Mouse (Mus musculus) liver, embryonic 11.5 days (tissue): Measurements from ENCODE around the gene Zfp771. TPM values are rescaled to one million over a fixed set of nuclear protein-coding genes. Genes with fewer than 3 reads are reported as not detected.

ENCODE experiments used
- ATAC-seq: fragments of 200-750 bp; cut with Nextera tagmentation; replicated peaks from 2 replicates; pipeline ENCODE4 v1.8.0; 2017; ENCODE audit warnings: moderate number of reproducible peaks, mild to moderate bottlenecking, moderate TSS enrichment, moderate library complexity; ENCODE audit not compliant: low FRiP score
- DNase-seq: peaks from one replicate; pipeline ENCODE4 v3.0.0-alpha.2; 2017; ENCODE audit warnings: low spot score
- H3K27ac ChIP-seq: fragments of 300-500 bp; sonication (generic); 2 replicates; pipeline ENCODE4 v1.5.1; 2014; ENCODE audit warnings: mild to moderate bottlenecking, low read depth, low read length, control low read depth
- H3K27me3 ChIP-seq: fragments of 300-500 bp; sonication (generic); replicated peaks from 2 replicates; pipeline ENCODE4 v1.6.1; 2014; ENCODE audit warnings: low read length, mixed read lengths; ENCODE audit not compliant: control insufficient read depth, insufficient read depth
- H3K36me3 ChIP-seq: fragments of 300-500 bp; sonication (generic); 2 replicates; pipeline ENCODE4 v1.6.1; 2014; ENCODE audit warnings: mild to moderate bottlenecking, low read length, moderate library complexity, mixed read lengths; ENCODE audit not compliant: control insufficient read depth, insufficient read depth
- H3K4me1 ChIP-seq: fragments of 300-500 bp; sonication (generic); replicated peaks from 2 replicates; pipeline ENCODE4 v1.6.1; 2014; ENCODE audit warnings: low read length, mixed read lengths; ENCODE audit not compliant: control insufficient read depth, insufficient read depth
- H3K4me2 ChIP-seq: fragments of 300-500 bp; sonication (generic); 2 replicates; pipeline ENCODE4 v1.6.1; 2014; ENCODE audit warnings: mild to moderate bottlenecking, control low read depth, moderate library complexity
- H3K4me3 ChIP-seq: fragments of 300-500 bp; sonication (generic); 2 replicates; pipeline ENCODE4 v1.5.1; 2014; ENCODE audit warnings: low read depth, low read length, control low read depth
- H3K9ac ChIP-seq: fragments of 300-500 bp; sonication (generic); 2 replicates; pipeline ENCODE4 v1.6.1; 2014; ENCODE audit warnings: low read depth, low read length, control low read depth
- H3K9me3 ChIP-seq: fragments of 300-500 bp; sonication (generic); 2 replicates; pipeline ENCODE4 v1.6.1; 2016; ENCODE audit warnings: low read length, inconsistent platforms, mixed read lengths; ENCODE audit not compliant: control insufficient read depth
- WGBS: fragments of 180-500 bp; shearing (Covaris S2); extraction: QIAGEN DNeasy Blood & Tissue Kit; methylation state at CpG from one replicate; pipeline ENCODE4 v1.1.7; 2014; 5-methylcytosine and 5-hydroxymethylcytosine counted together
- polyA plus RNA-seq: library from polyadenylated mRNA; unstranded; fragments of >200 nt; fragmentation: Nextera tagmentation; extraction: Ambion mirVana; gene quantifications from 2 replicates; pipeline ENCODE4 v1.2.1, GENCODE M21; 2014

The Zfp771 gene
- polyA plus RNA-seq, 1 experiment from 2014 or later: 45.9 TPM

GRCm38 (mm10) chr7:127297586-127298193 is 53.6 kb downstream of the Zfp771 start:
- Histone ChIP-seq H3K4me2 (no peak overlapping the region), H3K4me1 (peaks cover 7% of the 10 kb centered on the region; the same call in 1 of the 2 replicates), H3K9ac (no peak overlapping the region), H3K27me3 (no peaks in the 10 kb centered on the region), H3K27ac (no peak overlapping the region; the same call in 1 of the 2 replicates), H3K36me3 (no peaks in the 10 kb centered on the region), H3K9me3 (no peaks in the 10 kb centered on the region), H3K4me3 (no peak overlapping the region)
- ATAC-seq (no peak), DNase-seq (no peak)
- 85% methylated on average over 5 of the region's 5 CpGs for WGBS

Other genes with a start within 250 kb of the Zfp771 start
- gene Mvp, start 229.7 kb upstream of the Zfp771 start, polyA plus RNA-seq: 8.3 and 9.4 TPM in 2 replicates
- 0.41 TPM in 1 of 2 replicates, not detected in the other for gene Pagr1b, start 227.8 kb upstream of the Zfp771 start, polyA plus RNA-seq
- gene Pagr1a, start 226.9 kb upstream of the Zfp771 start, polyA plus RNA-seq: 45.6 and 75.0 TPM in 2 replicates
- gene Gm42742, start 223.2 kb upstream of the Zfp771 start, polyA plus RNA-seq: 19.8 and 52.9 TPM in 2 replicates
- 4.5 and 5.4 TPM in 2 replicates for gene Prrt2, start 223.1 kb upstream of the Zfp771 start, polyA plus RNA-seq
- 90.8 and 98.8 TPM in 2 replicates for gene Maz, start 217.2 kb upstream of the Zfp771 start, polyA plus RNA-seq
- 152 and 170 TPM in 2 replicates for gene Kif22, start 201.8 kb upstream of the Zfp771 start, polyA plus RNA-seq
- not detected in 2 replicates for gene Zg16, start 156.9 kb upstream of the Zfp771 start, polyA plus RNA-seq
- 12.3 and 13.7 TPM in 2 replicates for gene AI467606, start 152.9 kb upstream of the Zfp771 start, polyA plus RNA-seq
- 43.8 and 44.2 TPM in 2 replicates for gene Qprt, start 122.0 kb upstream of the Zfp771 start, polyA plus RNA-seq
- gene Spn, start 106.5 kb upstream of the Zfp771 start, polyA plus RNA-seq: 12.7 and 14.4 TPM in 2 replicates
- gene Cd2bp2, start 48.2 kb upstream of the Zfp771 start, polyA plus RNA-seq: 50.3 and 59.5 TPM in 2 replicates
- gene Tbc1d10b, start 35.8 kb upstream of the Zfp771 start, polyA plus RNA-seq: 28.2 and 29.0 TPM in 2 replicates
- gene Mylpf, start 35.4 kb upstream of the Zfp771 start, polyA plus RNA-seq: 31.5 and 33.6 TPM in 2 replicates
- gene Zfp553, start 11.2 kb upstream of the Zfp771 start, polyA plus RNA-seq: 17.2 TPM in 2 replicates
- 14.9 and 17.5 TPM in 2 replicates for gene Sept1, start 11.1 kb upstream of the Zfp771 start, polyA plus RNA-seq
- 266 and 275 TPM in 2 replicates for gene Dctpp1, start 16.4 kb downstream of the Zfp771 start, polyA plus RNA-seq
- 178 and 203 TPM in 2 replicates for gene Sephs2, start 29.8 kb downstream of the Zfp771 start, polyA plus RNA-seq
- gene Itgal, start 52.0 kb downstream of the Zfp771 start, polyA plus RNA-seq: 6.2 and 6.5 TPM in 2 replicates
- 3.4 and 3.6 TPM in 2 replicates for gene Zfp768, start 101.3 kb downstream of the Zfp771 start, polyA plus RNA-seq
- 4.9 and 5.8 TPM in 2 replicates for gene Zfp747, start 131.8 kb downstream of the Zfp771 start, polyA plus RNA-seq
- 2.4 and 3.0 TPM in 2 replicates for gene 9130019O22Rik, start 142.9 kb downstream of the Zfp771 start, polyA plus RNA-seq
- gene E430018J23Rik, start 149.4 kb downstream of the Zfp771 start, polyA plus RNA-seq: 3.3 and 4.2 TPM in 2 replicates
- gene Zfp764, start 162.5 kb downstream of the Zfp771 start, polyA plus RNA-seq: 4.6 and 4.8 TPM in 2 replicates
- gene Zfp688, start 177.8 kb downstream of the Zfp771 start, polyA plus RNA-seq: 18.7 and 19.5 TPM in 2 replicates
- gene Zfp689, start 204.9 kb downstream of the Zfp771 start, polyA plus RNA-seq: 4.5 and 5.3 TPM in 2 replicates
- gene Prr14, start 215.3 kb downstream of the Zfp771 start, polyA plus RNA-seq: 39.0 and 40.6 TPM in 2 replicates
- 8.9 and 12.4 TPM in 2 replicates for gene Fbrs, start 234.9 kb downstream of the Zfp771 start, polyA plus RNA-seq